Mouse (Mus musculus) CH12.LX (cell line): ENCODE data around the gene Exoc8. TPM values are rescaled to one million over a fixed set of nuclear protein-coding genes. Genes with fewer than 3 reads are reported as not detected.

Experiments
- DNase-seq: peaks from one replicate; pipeline ENCODE4 v3.0.0-alpha.2; 2013; ENCODE audit errors: extremely low read depth
- H3K27ac ChIP-seq: 2 replicates; pipeline ENCODE4 v1.5.1; 2012; ENCODE audit warnings: low read depth, mild to moderate bottlenecking, control low read depth, moderate library complexity; ENCODE audit not compliant: insufficient read depth
- H3K27me3 ChIP-seq: replicated peaks from 2 replicates; pipeline ENCODE3; 2012; ENCODE audit warnings: inconsistent platforms
- H3K36me3 ChIP-seq, 2 experiments: replicated peaks in 1 of 2; 2 replicates each; pipeline versions ENCODE3 to v1.6.1; 2012; ENCODE audit warnings: inconsistent platforms in 1 of 2, low read length in 1 of 2, mild to moderate bottlenecking in 1 of 2, mixed read lengths in 1 of 2, moderate library complexity in 1 of 2; ENCODE audit not compliant: control insufficient read depth in 1 of 2, insufficient read depth in 1 of 2
- H3K4me1 ChIP-seq, 2 experiments: 2 replicates each; pipeline ENCODE4 v1.6.1; 2012; ENCODE audit warnings: inconsistent platforms in 1 of 2, moderate library complexity in 1 of 2; ENCODE audit not compliant: insufficient read depth in 2 of 2, control insufficient read depth in 1 of 2
- H3K4me2 ChIP-seq: 2 replicates; pipeline ENCODE4 v1.6.1; 2012; ENCODE audit warnings: low read depth, mild to moderate bottlenecking, control low read depth; ENCODE audit not compliant: poor library complexity, insufficient read depth, severe bottlenecking
- H3K4me3 ChIP-seq, 3 experiments: fragments of 150-350 bp in 1 of 3; sonication (generic) in 1 of 3; replicated peaks in 1 of 3; 2 replicates each; pipeline versions ENCODE3 to v1.5.1; 2011 to 2012; ENCODE audit warnings: low read depth in 2 of 3, low read length in 2 of 3, mild to moderate bottlenecking in 2 of 3, moderate library complexity in 2 of 3, control low read depth in 1 of 3, improper control_type of control experiment in 1 of 3, inconsistent platforms in 1 of 3, mixed read lengths in 1 of 3; ENCODE audit not compliant: poor library complexity in 1 of 3
- H3K79me2 ChIP-seq: replicated peaks from 2 replicates; pipeline ENCODE4 v1.6.1; 2012; ENCODE audit warnings: mild to moderate bottlenecking, moderate library complexity; ENCODE audit not compliant: control insufficient read depth, poor library complexity, insufficient read depth, severe bottlenecking; ENCODE audit errors: extremely low read depth
- H3K9ac ChIP-seq: 2 replicates; pipeline ENCODE4 v1.6.1; 2012; ENCODE audit warnings: low read depth, mild to moderate bottlenecking, control low read depth, moderate library complexity; ENCODE audit not compliant: insufficient read depth
- H3K9me3 ChIP-seq: replicated peaks from 2 replicates; pipeline ENCODE3; 2012; ENCODE audit warnings: low read length, inconsistent platforms, mixed read lengths
- CHD1 ChIP-seq: IDR thresholded peaks from 2 replicates; pipeline ENCODE4 v1.6.1; 2012; ENCODE audit warnings: low read depth, low read length, improper control_type of control experiment, inconsistent platforms
- CHD2 ChIP-seq: IDR thresholded peaks from 2 replicates; pipeline ENCODE4 v1.6.1; 2011; ENCODE audit warnings: low read length, improper control_type of control experiment
- CTCF ChIP-seq, 2 experiments: IDR thresholded peaks in 1 of 2; conservative IDR thresholded peaks in 1 of 2; 2 replicates each; pipeline ENCODE4 v1.5.1; 2011 to 2012; ENCODE audit warnings: low read depth in 2 of 2, low read length in 2 of 2, improper control_type of control experiment in 1 of 2, inconsistent platforms in 1 of 2, mild to moderate bottlenecking in 1 of 2, moderate library complexity in 1 of 2
- EP300 ChIP-seq: IDR thresholded peaks from 2 replicates; pipeline ENCODE4 v1.6.1; 2011; ENCODE audit warnings: low read length, improper control_type of control experiment
- IRF4 ChIP-seq: IDR thresholded peaks from 2 replicates; pipeline ENCODE4 v1.6.1; 2014; ENCODE audit warnings: low read depth, mild to moderate bottlenecking, inconsistent platforms, low read length, improper control_type of control experiment
- JUN ChIP-seq: IDR thresholded peaks from 2 replicates; pipeline ENCODE4 v1.6.1; 2011; ENCODE audit warnings: low read depth, mild to moderate bottlenecking, low read length, improper control_type of control experiment, moderate library complexity; ENCODE audit not compliant: insufficient read depth
- JUND ChIP-seq: conservative IDR thresholded peaks from 2 replicates; pipeline ENCODE4 v1.6.1; 2011; ENCODE audit warnings: low read depth, low read length, improper control_type of control experiment
- MAZ ChIP-seq: IDR thresholded peaks from 2 replicates; pipeline ENCODE4 v1.6.1; 2012; ENCODE audit warnings: low read depth, mild to moderate bottlenecking, inconsistent platforms, low read length, improper control_type of control experiment, moderate library complexity
- MEF2A ChIP-seq: IDR thresholded peaks from 2 replicates; pipeline ENCODE4 v1.6.1; 2014; ENCODE audit warnings: low read depth, mild to moderate bottlenecking, inconsistent platforms, low read length, improper control_type of control experiment, borderline replicate concordance
- MYC ChIP-seq: IDR thresholded peaks from 2 replicates; pipeline ENCODE4 v1.6.1; 2011; ENCODE audit warnings: low read depth, mild to moderate bottlenecking, improper control_type of control experiment, low read length
- NELFE ChIP-seq: IDR thresholded peaks from 2 replicates; pipeline ENCODE4 v1.6.1; 2011; ENCODE audit warnings: low read depth, low read length, improper control_type of control experiment
- NRF1 ChIP-seq: IDR thresholded peaks from 2 replicates; pipeline ENCODE4 v1.6.1; 2014; ENCODE audit warnings: low read depth, mild to moderate bottlenecking, inconsistent platforms, low read length, improper control_type of control experiment, moderate library complexity
- PAX5 ChIP-seq: IDR thresholded peaks from 2 replicates; pipeline ENCODE4 v1.6.1; 2012; ENCODE audit warnings: low read length, inconsistent platforms, mixed read lengths
- POLR2A ChIP-seq: IDR thresholded peaks from 2 replicates; pipeline ENCODE4 v1.6.1; 2011; ENCODE audit warnings: low read depth, mild to moderate bottlenecking, improper control_type of control experiment, low read length
- POLR2AphosphoS2 ChIP-seq: IDR thresholded peaks from 2 replicates; pipeline ENCODE4 v1.6.1; 2011; ENCODE audit warnings: low read depth, low read length, improper control_type of control experiment
- RCOR1 ChIP-seq: conservative IDR thresholded peaks from 2 replicates; pipeline ENCODE4 v1.6.1; 2012; ENCODE audit warnings: low read depth, mild to moderate bottlenecking, inconsistent platforms, low read length, improper control_type of control experiment
- SIN3A ChIP-seq: IDR thresholded peaks from 2 replicates; pipeline ENCODE4 v1.6.1; 2012; ENCODE audit warnings: low read length, improper control_type of control experiment, inconsistent platforms
- TBP ChIP-seq: conservative IDR thresholded peaks from 2 replicates; pipeline ENCODE4 v1.6.1; 2011; ENCODE audit warnings: low read depth, low read length, improper control_type of control experiment
- TCF12 ChIP-seq: IDR thresholded peaks from 2 replicates; pipeline ENCODE4 v1.6.1; 2014; ENCODE audit warnings: low read depth, mild to moderate bottlenecking, inconsistent platforms, low read length, improper control_type of control experiment
- USF1 ChIP-seq: IDR thresholded peaks from 2 replicates; pipeline ENCODE4 v1.6.1; 2014; ENCODE audit warnings: low read depth, mild to moderate bottlenecking, inconsistent platforms, low read length, improper control_type of control experiment
- USF2 ChIP-seq: conservative IDR thresholded peaks from 2 replicates; pipeline ENCODE4 v1.6.1; 2011; ENCODE audit warnings: low read depth, low read length, improper control_type of control experiment
- ZC3H11A ChIP-seq: IDR thresholded peaks from 2 replicates; pipeline ENCODE4 v1.6.1; 2012; ENCODE audit warnings: low read depth, mild to moderate bottlenecking, inconsistent platforms, low read length, improper control_type of control experiment
- ZKSCAN1 ChIP-seq: IDR thresholded peaks from 2 replicates; pipeline ENCODE4 v1.6.1; 2012; ENCODE audit warnings: low read depth, inconsistent platforms, low read length, improper control_type of control experiment, borderline replicate concordance
- ZMIZ1 ChIP-seq: IDR thresholded peaks from 2 replicates; pipeline ENCODE4 v1.6.1; 2012; ENCODE audit warnings: low read depth, mild to moderate bottlenecking, inconsistent platforms, low read length, improper control_type of control experiment
- ZNF384 ChIP-seq: IDR thresholded peaks from 2 replicates; pipeline ENCODE4 v1.6.1; 2012; ENCODE audit warnings: low read depth, low read length, improper control_type of control experiment, inconsistent platforms
- dilution Hi-C: fragments of 300-500 bp; cut with MboI; formaldehyde crosslinking; loops from 2 replicates; pipeline ENCODE4 v1.14.3; 2020; ENCODE audit warnings: low sequenced_read_pairs; ENCODE audit not compliant: extremely low pct_unique_long_range_greater_than_20kb, extremely low pct_ligation_motif_present
- in situ Hi-C: fragments of 300-500 bp; cut with MboI; formaldehyde crosslinking; loops from 3 replicates; pipeline ENCODE4 v1.14.3; 2019; ENCODE audit warnings: low sequenced_read_pairs, low pct_ligation_motif_present, low pct_unique_long_range_greater_than_20kb, mixed read lengths
- polyA plus RNA-seq: library from polyadenylated mRNA; unstranded; fragments of >175 nt; gene quantifications from 2 replicates; pipeline ENCODE4 v1.2.1, GENCODE M21; 2012; ENCODE audit warnings: low read depth; ENCODE audit not compliant: insufficient read length
- total RNA-seq, 2 experiments: library from RNA; depleted of rRNA; stranded (reverse); fragments of 300-350 nt in 1 of 2; fragments of >200 nt in 1 of 2; gene quantifications; 2 replicates each; pipeline ENCODE4 v1.2.3; 2012 to 2014

Gene Exoc8
- total and polyA plus RNA-seq, 3 experiments, result 5.9 to 11.2 (median 10.7) TPM

DNA sequence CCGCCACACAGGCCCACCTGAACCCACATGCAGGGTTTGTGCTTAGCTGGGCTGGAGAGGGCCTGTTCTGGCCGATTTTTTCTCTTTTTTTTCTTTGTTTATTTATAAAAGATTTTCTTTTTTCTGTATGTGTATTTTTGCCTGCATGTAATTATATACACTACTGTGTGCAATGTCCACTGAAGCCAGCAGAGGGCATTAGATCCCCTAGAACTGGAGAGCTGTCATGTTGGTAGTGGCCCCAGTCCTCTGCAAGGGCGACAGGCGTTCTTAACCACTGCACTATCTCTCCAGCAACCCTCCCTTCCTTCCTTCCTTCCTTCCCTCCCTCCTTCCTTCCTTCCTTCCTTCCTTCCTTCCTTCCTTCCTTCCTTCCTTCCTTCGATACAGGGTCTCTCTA is 9.1 kb downstream of the Exoc8 start:
- Histone ChIP-seq H3K9me3 (peaks cover 8% of the 10 kb centered on the region), H3K27ac (no peak overlapping the region), H3K79me2 (no peaks in the 10 kb centered on the region), H3K4me1 (peaks cover 0 to 6% of the 10 kb centered on the region in 2 experiments; a peak in 1 of 4 replicates), H3K4me3 (no peak overlapping the region), H3K27me3 (no peaks in the 10 kb centered on the region), H3K4me2 (no peak overlapping the region), H3K9ac (no peak overlapping the region), H3K36me3 (peaks cover 77 to 97% of the 10 kb centered on the region in 2 experiments)
- TF ChIP-seq POLR2AphosphoS2, result no peak
- TF ChIP-seq CTCF (conservative IDR thresholded peaks at IDR 0.05 in 1 of 2, IDR thresholded peaks at IDR 0.05 in 1 of 2; ENCODE audit: low read depth in 2 of 2, low read length in 2 of 2), result peak in 1 of 2 experiments; percentile 31; a peak in 1 of 4 replicates
- dilution Hi-C loops (no loop called here), in situ Hi-C loops (no loop called here)
- DNase-seq, result no peak

DNA sequence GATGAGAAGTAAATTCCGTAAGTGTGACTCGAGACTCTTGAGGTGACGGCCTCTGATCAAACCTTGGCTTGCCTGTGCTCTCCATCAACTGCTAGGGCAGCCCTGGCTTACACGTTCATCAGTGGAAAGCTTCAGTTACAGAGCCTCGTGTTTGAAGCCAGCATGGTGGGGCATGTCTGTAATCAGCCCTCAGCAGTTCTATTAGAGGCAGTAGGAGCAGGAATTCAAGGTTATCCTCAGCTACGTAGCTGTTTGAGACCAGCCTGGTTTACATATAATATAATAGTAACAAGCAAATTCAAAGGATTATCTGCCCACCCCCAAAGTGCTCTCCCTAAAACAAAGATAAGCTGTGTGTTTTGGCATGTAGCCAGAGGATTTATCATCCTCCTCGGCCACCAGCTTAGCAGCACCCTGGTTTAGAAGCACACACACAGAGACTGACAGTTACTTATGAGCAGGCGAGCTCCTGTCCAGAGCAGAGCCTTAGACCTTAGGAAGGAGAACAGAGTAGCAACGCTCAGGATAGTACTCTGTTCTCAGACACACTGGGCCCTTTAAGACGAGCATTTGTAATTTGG is 18.5 kb downstream of the Exoc8 start:
- H3K4me2 ChIP-seq, result no peak overlapping the region
- dilution Hi-C loops (no loop called here), in situ Hi-C loops (no loop called here)
- H3K79me2 ChIP-seq, result no peaks in the 10 kb centered on the region
- no peak overlapping the region for H3K27ac ChIP-seq
- no peaks in the 10 kb centered on the region for H3K27me3 ChIP-seq
- no peak for TF ChIP-seq TBP
- no peak for TF ChIP-seq ZMIZ1
- TF ChIP-seq CHD2, result no peak
- TF ChIP-seq POLR2A, result no peak
- TF ChIP-seq CTCF (conservative IDR thresholded peaks at IDR 0.05 in 1 of 2, IDR thresholded peaks at IDR 0.05 in 1 of 2; ENCODE audit: low read depth in 2 of 2, low read length in 2 of 2), result no peak
- TF ChIP-seq NRF1, result no peak
- TF ChIP-seq USF1, result no peak
- no peak for TF ChIP-seq ZC3H11A
- TF ChIP-seq SIN3A, result no peak
- no peak for TF ChIP-seq MYC
- no peak for TF ChIP-seq ZKSCAN1
- no peak for TF ChIP-seq MEF2A
- no peak for TF ChIP-seq NELFE
- TF ChIP-seq EP300, result no peak
- peaks cover 89 to 96% of the 10 kb centered on the region in 2 experiments for H3K36me3 ChIP-seq
- DNase-seq, result no peak
- H3K4me1 ChIP-seq, result no peaks in the 10 kb centered on the region
- no peak overlapping the region for H3K9ac ChIP-seq
- H3K9me3 ChIP-seq, result no peaks in the 10 kb centered on the region
- no peak overlapping the region for H3K4me3 ChIP-seq

DNA sequence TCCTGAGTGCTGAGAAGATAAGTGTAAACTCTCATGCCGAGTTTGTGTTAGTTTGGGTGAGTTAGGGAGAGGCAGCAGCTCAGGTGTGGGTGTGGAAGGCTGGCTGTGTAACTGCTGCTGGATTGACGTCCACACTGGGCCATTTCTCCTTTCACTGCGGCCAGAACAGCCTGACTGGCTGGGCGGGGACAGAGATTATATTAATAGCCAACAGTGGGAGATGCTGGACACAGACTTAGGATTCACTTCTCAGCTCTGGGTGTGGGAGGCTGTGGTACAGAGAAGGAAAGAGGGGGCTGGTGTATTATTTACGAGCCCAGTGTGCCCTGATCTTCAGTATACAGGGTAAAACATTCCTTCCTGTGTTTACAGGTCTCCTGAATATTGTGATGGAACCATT is 19.4 kb downstream of the Exoc8 start:
- Histone ChIP-seq H3K27ac (no peak overlapping the region), H3K4me1 (no peaks in the 10 kb centered on the region), H3K9ac (no peak overlapping the region), H3K27me3 (no peaks in the 10 kb centered on the region), H3K4me2 (no peak overlapping the region), H3K9me3 (no peaks in the 10 kb centered on the region), H3K36me3 (peaks cover 88 to 96% of the 10 kb centered on the region in 2 experiments), H3K4me3 (no peak overlapping the region), H3K79me2 (no peaks in the 10 kb centered on the region)
- no peak for TF ChIP-seq MAZ
- TF ChIP-seq SIN3A, result no peak
- TF ChIP-seq ZC3H11A, result no peak
- no peak for TF ChIP-seq JUN
- TF ChIP-seq PAX5, result no peak
- no peak for TF ChIP-seq CHD1
- no peak for TF ChIP-seq USF2
- no peak for TF ChIP-seq NELFE
- no peak for TF ChIP-seq RCOR1
- no peak for TF ChIP-seq POLR2A
- no peak for TF ChIP-seq MYC
- TF ChIP-seq JUND, result no peak
- no peak for TF ChIP-seq ZKSCAN1
- no peak for TF ChIP-seq ZMIZ1
- TF ChIP-seq CTCF (conservative IDR thresholded peaks at IDR 0.05 in 1 of 2, IDR thresholded peaks at IDR 0.05 in 1 of 2; ENCODE audit: low read depth in 2 of 2, low read length in 2 of 2), result no peak
- no peak for TF ChIP-seq TCF12
- TF ChIP-seq IRF4, result no peak
- no peak for TF ChIP-seq CHD2
- TF ChIP-seq ZNF384, result no peak
- no peak for DNase-seq
- in situ Hi-C loops (no loop called here), dilution Hi-C loops (no loop called here)
